Mouse (Mus musculus): ENCODE measurements around the gene Rarb. TPM values are rescaled to one million over a fixed set of nuclear protein-coding genes. Genes with fewer than 3 reads are reported as not detected.

The Rarb gene
- polyA plus RNA-seq, 1 experiment from 2014 or later: 19.3 TPM

GRCm38 (mm10) chr14:16480621-16481020 lies 338.3 kb downstream of the Rarb start:
- no peaks in the 10 kb centered on the region for H3K9me3 ChIP-seq (replicated peaks; ENCODE audit: low read length)
- no peak overlapping the region for H3K4me2 ChIP-seq (ENCODE audit: low read length)
- no peak overlapping the region for H3K9ac ChIP-seq (ENCODE audit: low read depth, low read length)
- no peaks in the 10 kb centered on the region for H3K36me3 ChIP-seq (ENCODE audit: insufficient read depth, low read length)
- TF ChIP-seq CTCF (IDR thresholded peaks at IDR 0.05; ENCODE audit: low read depth): no peak
- no peaks in the 10 kb centered on the region for H3K27me3 ChIP-seq (ENCODE audit: insufficient read depth, low read length)
- no peak overlapping the region for H3K4me3 ChIP-seq (replicated peaks; ENCODE audit: low read depth, low read length)
- DNase-seq (ENCODE audit: low spot score) (no peak), ATAC-seq (replicated peaks; ENCODE audit: low FRiP score, low read depth) (no peak)
- 0 out of 2 replicates have a peak, but pooled peaks cover 4% of the 10 kb centered on the region for H3K4me1 ChIP-seq (replicated peaks; ENCODE audit: insufficient read depth, low read length)
- 46% methylated on average over 6 of the region's 6 CpGs for WGBS
- H3K27ac ChIP-seq: no peak overlapping the region

DNA sequence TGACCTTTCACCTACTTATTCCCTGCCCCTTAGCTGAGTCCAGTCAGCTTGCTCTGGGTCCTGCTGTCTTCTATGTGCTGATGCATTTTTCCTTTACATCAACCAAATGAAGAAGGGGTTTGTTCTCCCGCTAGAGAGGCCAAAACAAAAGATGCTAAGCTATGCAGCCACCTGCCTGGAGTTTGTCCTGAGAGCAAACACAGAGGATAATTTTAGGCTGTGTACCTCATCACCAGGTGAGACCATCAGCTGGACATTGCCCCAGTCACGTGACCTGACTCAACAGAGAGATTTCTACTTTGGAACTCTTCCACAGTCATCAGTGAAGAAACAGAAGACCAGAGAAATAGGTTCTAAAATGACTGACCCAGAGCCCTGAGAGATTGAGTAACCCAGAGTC lies 339.4 kb downstream of the Rarb start:
- Histone ChIP-seq H3K4me2 (ENCODE audit: low read length) (no peak overlapping the region), H3K4me3 (replicated peaks; ENCODE audit: low read depth, low read length) (no peak overlapping the region), H3K4me1 (replicated peaks; ENCODE audit: insufficient read depth, low read length) (0 out of 2 replicates have a peak, but pooled peaks cover 4% of the 10 kb centered on the region), H3K27ac (no peak overlapping the region), H3K9ac (ENCODE audit: low read depth, low read length) (no peak overlapping the region), H3K27me3 (ENCODE audit: insufficient read depth, low read length) (no peaks in the 10 kb centered on the region), H3K36me3 (ENCODE audit: insufficient read depth, low read length) (no peaks in the 10 kb centered on the region), H3K9me3 (replicated peaks; ENCODE audit: low read length) (no peaks in the 10 kb centered on the region)
- no peak for ATAC-seq (replicated peaks; ENCODE audit: low FRiP score, low read depth)
- TF ChIP-seq CTCF (IDR thresholded peaks at IDR 0.05; ENCODE audit: low read depth): no peak
- 88% methylated on average over 2 of the region's 2 CpGs for WGBS
- no peak for DNase-seq (ENCODE audit: low spot score)

DNA sequence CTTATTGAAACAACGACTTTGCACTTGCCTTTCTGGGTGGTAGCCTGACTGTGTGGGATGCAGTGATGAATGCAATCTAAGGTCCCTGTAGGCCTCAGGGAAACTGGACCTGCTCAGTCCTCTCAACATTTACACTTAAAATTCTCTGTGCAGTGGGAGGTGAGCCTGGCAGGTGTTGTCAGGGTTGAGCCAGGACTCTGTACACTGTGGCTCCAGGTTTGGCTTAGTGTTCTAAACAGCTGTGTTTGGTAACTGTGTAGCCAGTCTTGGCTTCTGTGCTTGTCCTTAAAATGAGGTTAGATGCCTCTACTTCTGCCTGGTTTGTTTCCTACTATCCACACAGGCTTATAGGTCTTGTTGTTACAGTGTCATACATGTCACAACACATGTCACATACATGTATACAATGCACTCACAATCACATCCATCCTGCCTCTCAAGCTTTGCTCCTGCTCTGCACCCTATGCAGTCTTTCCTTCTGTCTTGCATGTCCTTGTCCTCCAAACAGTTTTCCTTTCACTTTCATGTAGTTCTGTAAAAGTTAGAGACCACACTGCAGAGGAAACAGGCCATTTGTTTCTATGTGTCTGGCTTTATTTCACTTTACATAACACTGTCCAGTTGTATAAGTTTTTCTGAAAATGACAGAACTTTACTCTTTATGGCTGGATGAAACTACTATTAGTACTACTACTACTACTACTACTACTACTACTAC lies 340.2 kb downstream of the Rarb start:
- Histone ChIP-seq H3K4me2 (ENCODE audit: low read length) (no peak overlapping the region), H3K27ac (no peak overlapping the region), H3K4me1 (replicated peaks; ENCODE audit: insufficient read depth, low read length) (no peaks in the 10 kb centered on the region), H3K4me3 (replicated peaks; ENCODE audit: low read depth, low read length) (no peak overlapping the region), H3K27me3 (ENCODE audit: insufficient read depth, low read length) (no peaks in the 10 kb centered on the region), H3K36me3 (ENCODE audit: insufficient read depth, low read length) (no peaks in the 10 kb centered on the region), H3K9ac (ENCODE audit: low read depth, low read length) (no peak overlapping the region), H3K9me3 (replicated peaks; ENCODE audit: low read length) (no peaks in the 10 kb centered on the region)
- no peak for DNase-seq (ENCODE audit: low spot score)
- TF ChIP-seq CTCF (IDR thresholded peaks at IDR 0.05; ENCODE audit: low read depth): no peak
- 92% methylated on average over 1 of the region's 1 CpGs for WGBS
- no peak for ATAC-seq (replicated peaks; ENCODE audit: low FRiP score, low read depth)

GRCm38 (mm10) chr14:16448269-16448987 lies 370.5 kb downstream of the Rarb start:
- no peak for TF ChIP-seq CTCF (IDR thresholded peaks at IDR 0.05; ENCODE audit: low read depth)
- no peaks in the 10 kb centered on the region for H3K9me3 ChIP-seq (replicated peaks; ENCODE audit: low read length)
- no peaks in the 10 kb centered on the region for H3K36me3 ChIP-seq (ENCODE audit: insufficient read depth, low read length)
- H3K4me2 ChIP-seq (ENCODE audit: low read length): no peak overlapping the region
- ATAC-seq (replicated peaks; ENCODE audit: low FRiP score, low read depth) (peak; percentile 89), DNase-seq (ENCODE audit: low spot score) (no peak)
- no peak overlapping the region for H3K27ac ChIP-seq
- no peak overlapping the region for H3K9ac ChIP-seq (ENCODE audit: low read depth, low read length)
- H3K27me3 ChIP-seq (ENCODE audit: insufficient read depth, low read length): no peaks in the 10 kb centered on the region
- no peaks in the 10 kb centered on the region for H3K4me1 ChIP-seq (replicated peaks; ENCODE audit: insufficient read depth, low read length)
- 36% methylated on average over 4 of the region's 4 CpGs for WGBS
- H3K4me3 ChIP-seq (replicated peaks; ENCODE audit: low read depth, low read length): no peak overlapping the region

DNA sequence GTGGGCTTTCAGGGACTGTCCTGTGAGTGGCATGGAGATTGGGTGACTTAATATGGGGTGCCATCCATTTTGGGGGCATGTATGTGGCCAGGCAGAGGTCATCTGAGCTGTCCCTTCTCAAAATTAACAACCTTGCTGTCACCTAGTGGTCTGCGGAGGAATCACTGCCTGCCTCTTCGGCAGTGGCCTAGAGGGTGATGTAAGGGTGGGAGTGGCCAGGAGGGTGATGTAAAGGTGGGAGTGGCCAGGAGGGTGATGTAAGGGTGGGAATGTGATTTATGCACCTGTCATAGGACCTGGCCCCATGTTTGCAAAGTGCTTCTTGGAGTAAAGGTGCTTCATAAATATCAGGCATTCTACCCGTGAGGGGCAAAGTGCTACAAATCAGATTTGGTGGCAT lies 371.4 kb downstream of the Rarb start:
- Histone ChIP-seq H3K27ac (no peak overlapping the region), H3K36me3 (ENCODE audit: insufficient read depth, low read length) (no peaks in the 10 kb centered on the region), H3K4me1 (replicated peaks; ENCODE audit: insufficient read depth, low read length) (no peaks in the 10 kb centered on the region), H3K27me3 (ENCODE audit: insufficient read depth, low read length) (no peaks in the 10 kb centered on the region), H3K4me2 (ENCODE audit: low read length) (no peak overlapping the region), H3K4me3 (replicated peaks; ENCODE audit: low read depth, low read length) (no peak overlapping the region), H3K9me3 (replicated peaks; ENCODE audit: low read length) (no peaks in the 10 kb centered on the region), H3K9ac (ENCODE audit: low read depth, low read length) (no peak overlapping the region)
- WGBS: 33% methylated on average over 3 of the region's 3 CpGs
- TF ChIP-seq CTCF (IDR thresholded peaks at IDR 0.05; ENCODE audit: low read depth): peak; percentile 59
- DNase-seq (ENCODE audit: low spot score) (peak; percentile 60), ATAC-seq (replicated peaks; ENCODE audit: low FRiP score, low read depth) (peak; percentile 77)

GRCm38 (mm10) chr14:16444859-16445258 lies 374.1 kb downstream of the Rarb start:
- Histone ChIP-seq H3K4me3 (replicated peaks; ENCODE audit: low read depth, low read length) (no peak overlapping the region), H3K27me3 (ENCODE audit: insufficient read depth, low read length) (no peaks in the 10 kb centered on the region), H3K9ac (ENCODE audit: low read depth, low read length) (no peak overlapping the region), H3K4me2 (ENCODE audit: low read length) (no peak overlapping the region), H3K36me3 (ENCODE audit: insufficient read depth, low read length) (0 out of 2 replicates have a peak, but pooled peaks cover 9% of the 10 kb centered on the region), H3K9me3 (replicated peaks; ENCODE audit: low read length) (no peaks in the 10 kb centered on the region), H3K4me1 (replicated peaks; ENCODE audit: insufficient read depth, low read length) (no peaks in the 10 kb centered on the region), H3K27ac (no peak overlapping the region)
- ATAC-seq (replicated peaks; ENCODE audit: low FRiP score, low read depth): no peak
- 58% methylated on average over 4 of the region's 4 CpGs for WGBS
- no peak for DNase-seq (ENCODE audit: low spot score)
- no peak for TF ChIP-seq CTCF (IDR thresholded peaks at IDR 0.05; ENCODE audit: low read depth)
